Mouse (Mus musculus): ENCODE data around the gene Kcnip1. TPM values are rescaled to one million over a fixed set of nuclear protein-coding genes. Genes with fewer than 3 reads are reported as not detected.

Kcnip1 gene
- polyA plus RNA-seq, 2 experiments: 0.10 to 0.25 TPM

- 59% methylated on average over 3 of the region's 3 CpGs for WGBS (ENCODE audit: insufficient replicate concordance)
- Histone ChIP-seq H3K4me1 (replicated peaks; ENCODE audit: control insufficient read depth in 2 of 2, insufficient read depth in 2 of 2, low read length in 1 of 2) (no peaks in the 10 kb centered on the region), H3K9ac (replicated peaks) (no peak overlapping the region), H3K4me2 (ENCODE audit: low read depth) (no peak overlapping the region), H3K27ac (no peak overlapping the region), H3K27me3 (ENCODE audit: control insufficient read depth, insufficient read depth, low read length) (no peaks in the 10 kb centered on the region), H3K36me3 (replicated peaks; ENCODE audit: control insufficient read depth, insufficient read depth, low read depth) (no peaks in the 10 kb centered on the region), H3K4me3 (ENCODE audit: insufficient read depth in 1 of 2, low read depth in 2 of 2, low read length in 2 of 2) (no peak overlapping the region), H3K9me3 (ENCODE audit: control insufficient read depth, low read length) (no peaks in the 10 kb centered on the region)
- DNase-seq (ENCODE audit: low read depth in 3 of 3, low spot score in 3 of 3) (no peak), ATAC-seq (ENCODE audit: insufficient read depth) (no peak)
- TF ChIP-seq CTCF (IDR thresholded peaks at IDR 0.05; ENCODE audit: low read depth): no peak
- TF ChIP-seq EP300 (IDR thresholded peaks at IDR 0.05; ENCODE audit: low read depth): no peak
These were observed 247.1 kb downstream of the Kcnip1 start for GRCm38 (mm10) chr11:33745821-33746329.

GRCm38 (mm10) chr11:33744429-33744828 is 248.5 kb downstream of the Kcnip1 start:
- TF ChIP-seq CTCF (IDR thresholded peaks at IDR 0.05; ENCODE audit: low read depth): no peak
- TF ChIP-seq EP300 (IDR thresholded peaks at IDR 0.05; ENCODE audit: low read depth): no peak
- no peaks in the 10 kb centered on the region for H3K9me3 ChIP-seq (ENCODE audit: control insufficient read depth, low read length)
- WGBS (ENCODE audit: insufficient replicate concordance): 27% methylated on average over 7 of the region's 7 CpGs
- ATAC-seq (ENCODE audit: insufficient read depth) (no peak), DNase-seq (ENCODE audit: low read depth in 3 of 3, low spot score in 3 of 3) (no peak)
- no peaks in the 10 kb centered on the region for H3K36me3 ChIP-seq (replicated peaks; ENCODE audit: control insufficient read depth, insufficient read depth, low read depth)
- H3K27me3 ChIP-seq (ENCODE audit: control insufficient read depth, insufficient read depth, low read length): no peaks in the 10 kb centered on the region
- H3K27ac ChIP-seq: no peak overlapping the region
- no peak overlapping the region for H3K4me3 ChIP-seq (ENCODE audit: insufficient read depth in 1 of 2, low read depth in 2 of 2, low read length in 2 of 2)
- H3K4me1 ChIP-seq (replicated peaks; ENCODE audit: control insufficient read depth in 2 of 2, insufficient read depth in 2 of 2, low read length in 1 of 2): no peaks in the 10 kb centered on the region
- no peak overlapping the region for H3K4me2 ChIP-seq (ENCODE audit: low read depth)
- no peak overlapping the region for H3K9ac ChIP-seq (replicated peaks)

GRCm38 (mm10) chr11:33740187-33740586 is 252.8 kb downstream of the Kcnip1 start:
- TF ChIP-seq CTCF (IDR thresholded peaks at IDR 0.05; ENCODE audit: low read depth): no peak
- TF ChIP-seq EP300 (IDR thresholded peaks at IDR 0.05; ENCODE audit: low read depth): no peak
- H3K9me3 ChIP-seq (ENCODE audit: control insufficient read depth, low read length): no peaks in the 10 kb centered on the region
- no peak overlapping the region for H3K4me3 ChIP-seq (ENCODE audit: insufficient read depth in 1 of 2, low read depth in 2 of 2, low read length in 2 of 2)
- WGBS (ENCODE audit: insufficient replicate concordance): 50% methylated on average over 3 of the region's 3 CpGs
- no peak overlapping the region for H3K9ac ChIP-seq (replicated peaks)
- H3K27me3 ChIP-seq (ENCODE audit: control insufficient read depth, insufficient read depth, low read length): no peaks in the 10 kb centered on the region
- no peak overlapping the region for H3K27ac ChIP-seq
- no peak for ATAC-seq (ENCODE audit: insufficient read depth)
- no peaks in the 10 kb centered on the region for H3K36me3 ChIP-seq (replicated peaks; ENCODE audit: control insufficient read depth, insufficient read depth, low read depth)
- no peak overlapping the region for H3K4me2 ChIP-seq (ENCODE audit: low read depth)
- DNase-seq (ENCODE audit: low read depth in 3 of 3, low spot score in 3 of 3): no peak
- H3K4me1 ChIP-seq (replicated peaks; ENCODE audit: control insufficient read depth in 2 of 2, insufficient read depth in 2 of 2, low read length in 1 of 2): no peaks in the 10 kb centered on the region

GRCm38 (mm10) chr11:33736426-33736825 is 256.5 kb downstream of the Kcnip1 start:
- WGBS (ENCODE audit: insufficient replicate concordance): 47% methylated on average over 10 of the region's 10 CpGs
- Histone ChIP-seq H3K4me2 (ENCODE audit: low read depth) (no peak overlapping the region), H3K9ac (replicated peaks) (no peak overlapping the region), H3K27me3 (ENCODE audit: control insufficient read depth, insufficient read depth, low read length) (no peaks in the 10 kb centered on the region), H3K4me1 (replicated peaks; ENCODE audit: control insufficient read depth in 2 of 2, insufficient read depth in 2 of 2, low read length in 1 of 2) (no peaks in the 10 kb centered on the region), H3K36me3 (replicated peaks; ENCODE audit: control insufficient read depth, insufficient read depth, low read depth) (no peaks in the 10 kb centered on the region), H3K9me3 (ENCODE audit: control insufficient read depth, low read length) (no peaks in the 10 kb centered on the region), H3K4me3 (ENCODE audit: insufficient read depth in 1 of 2, low read depth in 2 of 2, low read length in 2 of 2) (no peak overlapping the region), H3K27ac (no peak overlapping the region)
- TF ChIP-seq EP300 (IDR thresholded peaks at IDR 0.05; ENCODE audit: low read depth) (no peak), CTCF (IDR thresholded peaks at IDR 0.05; ENCODE audit: low read depth) (no peak)
- ATAC-seq (ENCODE audit: insufficient read depth) (no peak), DNase-seq (ENCODE audit: low read depth in 3 of 3, low spot score in 3 of 3) (no peak)

GRCm38 (mm10) chr11:33733269-33733668 is 259.7 kb downstream of the Kcnip1 start:
- no peak overlapping the region for H3K4me2 ChIP-seq (ENCODE audit: low read depth)
- no peak overlapping the region for H3K9ac ChIP-seq (replicated peaks)
- no peak for ATAC-seq (ENCODE audit: insufficient read depth)
- no peaks in the 10 kb centered on the region for H3K27me3 ChIP-seq (ENCODE audit: control insufficient read depth, insufficient read depth, low read length)
- no peaks in the 10 kb centered on the region for H3K36me3 ChIP-seq (replicated peaks; ENCODE audit: control insufficient read depth, insufficient read depth, low read depth)
- no peaks in the 10 kb centered on the region for H3K9me3 ChIP-seq (ENCODE audit: control insufficient read depth, low read length)
- H3K4me1 ChIP-seq (replicated peaks; ENCODE audit: control insufficient read depth in 2 of 2, insufficient read depth in 2 of 2, low read length in 1 of 2): no peaks in the 10 kb centered on the region
- TF ChIP-seq CTCF (IDR thresholded peaks at IDR 0.05; ENCODE audit: low read depth) (peak; percentile 60), EP300 (IDR thresholded peaks at IDR 0.05; ENCODE audit: low read depth) (no peak)
- WGBS (ENCODE audit: insufficient replicate concordance): 8% methylated on average over 3 of the region's 3 CpGs
- H3K4me3 ChIP-seq (ENCODE audit: insufficient read depth in 1 of 2, low read depth in 2 of 2, low read length in 2 of 2): no peak overlapping the region
- H3K27ac ChIP-seq: no peak overlapping the region
- DNase-seq (ENCODE audit: low read depth in 3 of 3, low spot score in 3 of 3): no peak

Data from liver, embryonic 14.5 days (tissue).